In the genomic region with DNA sequence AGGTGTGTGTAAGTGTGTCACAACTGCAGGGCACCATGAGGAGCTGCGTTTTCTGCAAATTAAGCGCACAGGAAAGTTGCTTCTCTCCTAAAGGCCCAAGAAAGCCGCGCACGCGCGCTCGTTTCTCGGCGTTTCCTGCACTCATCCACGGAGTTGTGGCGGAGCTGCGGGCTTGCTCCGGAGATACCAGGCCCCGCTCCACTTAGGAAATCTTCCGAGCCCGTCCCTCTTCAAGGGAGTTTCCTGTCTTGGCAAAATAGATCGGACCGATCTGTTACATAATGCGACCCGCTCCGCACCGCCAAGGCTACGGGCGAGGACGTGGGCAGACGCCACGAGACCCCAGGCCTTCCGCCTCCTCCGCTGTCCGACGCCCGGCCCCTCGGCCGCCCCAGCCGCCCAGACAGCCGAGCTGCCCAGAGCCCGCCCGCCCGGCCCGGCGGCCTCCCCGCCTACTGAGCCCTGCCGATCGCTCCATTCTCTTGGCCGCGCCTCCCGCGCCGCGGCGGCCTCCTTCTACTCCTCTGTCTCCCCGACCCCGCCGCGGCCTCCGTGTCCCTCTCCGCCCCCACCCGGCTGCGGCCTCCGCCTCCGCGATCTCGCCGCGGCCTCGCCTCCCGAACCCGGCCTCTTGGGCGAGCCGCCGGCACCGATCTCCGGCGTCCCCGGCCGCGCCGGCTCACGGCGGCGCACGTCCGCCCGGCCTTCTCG, we compare ENCODE assay signal across 8 mouse cellular contexts. TPM values are rescaled to one million over a fixed set of nuclear protein-coding genes. Genes with fewer than 3 reads are reported as not detected.
DNase-seq lines count a peak whose midpoint lies in the region; ATAC-seq lines count a peak whose summit lies in the region.

No protein-coding gene starts in this region.

- DNase-seq in Muller cell, postnatal 12 days (ENCODE audit: inconsistent ontology term), result peak; percentile 75
- peak; percentile 55 for DNase-seq in cerebellum, adult 9-10 months
- DNase-seq in hindbrain, embryonic 11.5 days (ENCODE audit: low spot score), result peak; percentile 72
- DNase-seq in layer of hippocampus, postnatal 14 days (ENCODE audit: low spot score in 2 of 2), result peak; percentile 52
- DNase-seq in lung, postnatal 14 days, result peak; percentile 74
- peak; percentile 45 for DNase-seq in ovary, postnatal 14 days (ENCODE audit: low spot score)
- DNase-seq in thymus, postnatal 25 days, result peak; percentile 81

- peak overlapping the region; percentile 85 for H3K4me2 ChIP-seq in hindbrain, embryonic 11.5 days (replicated peaks; ENCODE audit: low read depth, low read length)

- H3K36me3 ChIP-seq in hindbrain, embryonic 11.5 days (ENCODE audit: control insufficient read depth, insufficient read depth, low read length), result peaks cover 16% of the 10 kb centered on the region

- peaks cover 12% of the 10 kb centered on the region for H3K4me1 ChIP-seq in hindbrain, embryonic 11.5 days (replicated peaks; ENCODE audit: control insufficient read depth, insufficient read depth, low read length)

- H3K4me3 ChIP-seq in hindbrain, embryonic 11.5 days (ENCODE audit: low read depth, low read length), result peak overlapping the region; percentile 67

- under 1% methylated on average over 54 of the region's 86 CpGs for WGBS in hindbrain, embryonic 11.5 days

- H3K9ac ChIP-seq in hindbrain, embryonic 11.5 days (ENCODE audit: low read depth, low read length), result peak overlapping the region; percentile 93

- H3K27me3 ChIP-seq in hindbrain, embryonic 11.5 days (ENCODE audit: control insufficient read depth, insufficient read depth, low read length), result no peaks in the 10 kb centered on the region

- H3K9me3 ChIP-seq in hindbrain, embryonic 11.5 days (ENCODE audit: control insufficient read depth, low read length), result no peaks in the 10 kb centered on the region

- ATAC-seq in frontal cortex, adult (ENCODE audit: low TSS enrichment), result peak; percentile 32
- peak; percentile 51 for ATAC-seq in hindbrain, embryonic 11.5 days (ENCODE audit: low FRiP score)

- peak overlapping the region; percentile 82 for H3K27ac ChIP-seq in hindbrain, embryonic 11.5 days (ENCODE audit: low read depth, low read length)

RNA-seq across cellular contexts. Expression of gene Brd1, which starts 0.8 kb away (rescaled TPM):
- polyA plus RNA-seq in hindbrain, embryonic 11.5 days (2014; fragmentation: Nextera tagmentation; extraction: Ambion mirVana), result 25.2 and 29.4 TPM in 2 replicates
- total RNA-seq in layer of hippocampus, postnatal 14 days (2021), result 10 to 100 TPM; 50.1 to 50.2 TPM

RNA-seq across cellular contexts. Expression of gene Zbed4, which starts 18.3 kb away (rescaled TPM):
- 38.2 and 43.1 TPM in 2 replicates for polyA plus RNA-seq in hindbrain, embryonic 11.5 days (2014; fragmentation: Nextera tagmentation; extraction: Ambion mirVana)
- 10 to 100 TPM; 12.9 to 13.5 TPM for total RNA-seq in layer of hippocampus, postnatal 14 days (2021)

Comparison
In these comparisons a context has a peak if more than half of its experiments do, and no peak if none do; other contexts are left out.
1. Peak in every context shown above with its lines: DNase-seq, ATAC-seq, H3K4me3 ChIP-seq and H3K27ac ChIP-seq.